Mouse (Mus musculus): ENCODE measurements around the gene Gm28230.

Gene Gm28230

DNA sequence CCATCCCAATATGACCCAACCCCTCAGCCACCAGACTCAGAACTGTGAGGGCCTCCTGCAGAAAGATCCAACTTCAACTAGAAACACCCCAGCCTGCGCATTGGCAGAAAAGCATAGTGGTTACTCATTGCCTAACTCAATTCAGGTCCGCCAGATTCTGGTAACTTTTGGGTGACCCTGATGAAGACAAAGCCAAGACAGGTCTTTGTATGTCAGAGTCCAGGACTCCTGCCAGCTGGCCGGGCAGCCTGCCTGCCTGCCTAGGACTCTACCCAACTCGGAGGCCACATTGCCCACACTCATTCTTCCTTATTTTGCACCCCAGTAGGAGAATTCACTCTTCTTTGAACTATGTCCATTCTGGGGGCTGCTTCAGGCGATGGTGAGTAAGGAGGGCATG, at the start of gene Gm28230:
Gene Gm28230, plus strand, starts transcription at position 178 of the 400 bp plus-strand sequence.
- peak; percentile 81 to 85 for DNase-seq

DNA sequence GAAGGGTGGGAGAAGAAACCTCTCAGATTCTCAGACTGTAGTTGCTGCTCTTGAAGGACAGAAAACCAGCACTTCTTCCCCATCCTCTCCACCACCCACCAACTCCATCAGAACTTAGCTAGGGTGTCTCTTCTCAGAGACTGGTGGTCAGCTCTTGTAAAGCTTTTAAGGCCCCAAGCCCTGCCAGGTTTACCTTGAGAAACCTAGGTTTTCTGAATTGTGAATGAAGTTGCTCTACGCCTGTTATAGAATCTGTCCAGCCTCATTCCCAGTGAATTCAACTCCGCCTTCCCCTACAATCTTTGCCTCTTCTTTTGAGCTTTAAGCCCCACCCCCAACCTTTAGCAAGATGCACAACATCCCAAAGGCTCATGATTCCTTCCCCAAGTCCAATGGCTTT, 49.4 kb upstream of the Gm28230 start:
- DNase-seq, result no peak

DNA sequence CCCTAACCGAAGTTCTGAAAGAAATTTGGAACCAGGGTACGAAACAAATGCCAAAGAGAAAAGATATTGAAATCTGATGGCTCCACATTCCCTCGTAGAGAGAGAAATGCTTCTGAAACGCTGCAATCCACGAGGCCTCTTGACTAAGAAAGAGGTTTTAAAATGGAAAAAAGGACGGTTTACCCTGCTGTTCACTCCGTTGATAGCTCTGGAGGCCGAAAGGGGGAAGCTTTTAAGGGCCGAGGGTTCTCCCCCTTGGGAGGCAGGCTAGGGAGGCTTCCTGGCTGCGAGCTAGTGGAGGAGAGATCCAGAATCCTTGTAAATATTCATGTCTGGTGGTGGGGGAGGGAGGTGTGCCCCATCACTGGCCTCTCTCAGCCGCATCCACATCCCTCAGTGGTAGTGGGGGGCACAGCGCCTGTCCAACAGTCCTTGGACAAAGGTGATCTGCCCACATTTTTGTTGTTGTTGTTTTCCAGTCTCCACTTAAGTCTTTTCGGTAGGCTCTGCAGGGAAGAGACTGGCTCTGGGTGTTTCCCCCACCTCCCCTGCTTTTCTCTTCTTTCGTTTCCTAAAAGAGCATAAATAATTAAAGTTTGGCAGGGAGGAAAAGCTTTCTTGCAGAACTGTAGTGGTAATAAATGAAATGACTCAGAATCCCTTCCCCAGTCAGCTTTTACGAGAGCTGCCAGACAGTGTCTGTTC, 47.5 kb upstream of the Gm28230 start, which contains the start of gene Hoxd11:
Gene Hoxd11, plus strand, starts transcription at position 667 of the 705 bp plus-strand sequence.
- no peak for DNase-seq

- DNase-seq, result no peak
Observed at GRCm38 (mm10) chr2:74679596-74679971, 46.9 kb upstream of the Gm28230 start.

DNA sequence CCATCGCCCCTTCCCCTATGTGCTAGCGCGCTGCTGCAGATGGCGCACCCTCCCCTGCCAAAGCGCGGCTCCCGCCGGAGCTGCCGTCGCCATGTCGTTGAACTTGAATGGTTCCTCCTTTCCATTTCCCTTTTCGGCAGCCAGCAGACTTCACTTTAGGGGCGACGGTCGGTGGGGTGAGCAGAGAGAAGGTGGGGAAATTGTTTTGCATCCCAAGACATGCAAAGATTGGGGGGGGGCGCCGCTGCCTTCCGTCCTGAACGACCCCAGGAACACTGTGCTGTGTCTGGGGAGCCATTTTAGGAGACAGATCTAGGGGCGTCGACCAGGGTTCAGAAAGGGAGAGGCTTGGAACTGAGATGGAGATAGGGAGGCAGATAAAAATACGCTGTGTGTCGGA, 46.5 kb upstream of the Gm28230 start:
- DNase-seq, result no peak

DNA sequence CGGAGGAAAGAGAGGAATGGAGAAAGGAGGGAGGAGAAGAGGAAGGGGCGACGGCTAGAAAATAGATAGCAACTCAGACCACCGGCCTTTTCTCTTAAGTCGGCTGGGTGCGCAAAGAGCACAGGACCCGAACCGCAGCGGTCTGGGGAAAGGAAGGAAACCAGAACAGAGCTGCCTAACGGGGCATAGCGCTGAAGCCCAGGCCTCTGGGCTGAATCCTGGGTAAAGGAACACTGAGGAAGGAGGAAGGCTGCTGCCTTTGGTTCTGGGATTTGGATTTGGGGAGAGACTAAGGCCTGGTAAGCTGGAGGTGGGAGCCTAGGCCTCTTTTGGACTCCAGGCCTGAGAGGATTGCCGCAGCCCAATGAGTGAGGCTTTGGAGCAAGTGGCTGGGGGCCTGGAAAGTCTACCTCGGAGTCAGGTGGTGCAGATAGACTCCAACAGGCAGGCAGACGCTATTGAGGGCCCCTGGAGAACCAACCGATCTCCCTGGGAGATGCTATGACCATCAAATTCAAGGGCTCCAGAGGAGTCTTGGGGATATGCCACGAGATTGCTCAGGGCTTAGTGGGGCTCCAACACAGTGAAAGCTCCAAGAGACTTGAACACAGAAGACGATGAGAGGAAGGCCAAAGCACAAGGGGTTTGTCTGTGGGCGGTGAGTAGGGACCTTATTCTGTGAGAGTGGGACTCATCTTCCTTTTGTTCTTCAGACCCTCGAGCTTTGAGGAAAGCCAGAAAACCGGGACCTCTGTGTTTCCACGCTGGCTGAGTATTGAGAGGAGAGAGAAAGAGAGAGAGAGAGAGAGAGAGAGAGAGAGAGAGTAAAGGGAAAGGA, 45.7 kb upstream of the Gm28230 start:
- DNase-seq, result no peak

DNA sequence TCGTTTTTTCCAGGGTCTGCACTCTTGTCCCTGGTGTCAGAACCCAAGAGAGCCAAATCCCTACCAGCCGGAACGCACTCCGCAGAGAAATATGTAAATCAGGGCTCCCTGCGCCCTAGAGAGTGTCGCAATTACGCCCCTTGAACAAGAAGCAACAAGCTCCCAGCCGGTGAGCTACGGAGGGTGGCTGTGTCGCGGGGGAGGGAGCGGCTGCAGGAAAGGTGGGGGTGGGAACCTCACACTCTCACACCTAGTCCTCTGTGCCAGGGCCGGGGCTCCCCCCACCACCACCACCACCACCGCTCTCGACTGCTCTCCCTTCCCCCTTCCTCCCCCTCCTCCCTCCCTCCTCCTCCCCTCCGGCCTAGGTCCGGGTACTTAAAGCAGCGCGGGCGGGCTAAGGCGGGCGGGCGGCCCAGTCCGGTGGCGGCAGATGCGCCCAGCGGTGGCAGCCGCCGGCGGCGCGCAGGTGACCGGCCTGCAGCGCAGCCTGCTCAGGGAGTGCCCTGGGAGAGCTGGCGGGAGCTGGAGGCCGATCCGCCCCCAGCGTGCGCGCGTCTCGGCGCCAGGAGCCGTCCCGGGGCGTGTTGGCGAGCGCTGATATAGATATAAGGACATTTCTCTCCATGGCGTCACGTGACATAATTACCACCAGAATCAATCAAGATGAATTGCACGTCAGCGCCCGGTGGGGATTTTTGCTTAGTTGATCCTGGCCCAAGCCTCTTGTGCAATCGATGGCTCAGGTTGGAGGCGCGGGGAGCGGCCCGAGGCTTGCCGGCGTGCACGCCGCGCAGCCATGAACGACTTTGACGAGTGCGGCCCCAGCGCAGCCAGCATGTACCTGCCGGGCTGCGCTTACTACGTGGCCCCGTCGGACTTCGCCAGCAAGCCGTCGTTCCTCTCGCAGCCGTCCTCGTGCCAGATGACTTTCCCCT, 44.7 kb upstream of the Gm28230 start:
- no peak for DNase-seq

DNA sequence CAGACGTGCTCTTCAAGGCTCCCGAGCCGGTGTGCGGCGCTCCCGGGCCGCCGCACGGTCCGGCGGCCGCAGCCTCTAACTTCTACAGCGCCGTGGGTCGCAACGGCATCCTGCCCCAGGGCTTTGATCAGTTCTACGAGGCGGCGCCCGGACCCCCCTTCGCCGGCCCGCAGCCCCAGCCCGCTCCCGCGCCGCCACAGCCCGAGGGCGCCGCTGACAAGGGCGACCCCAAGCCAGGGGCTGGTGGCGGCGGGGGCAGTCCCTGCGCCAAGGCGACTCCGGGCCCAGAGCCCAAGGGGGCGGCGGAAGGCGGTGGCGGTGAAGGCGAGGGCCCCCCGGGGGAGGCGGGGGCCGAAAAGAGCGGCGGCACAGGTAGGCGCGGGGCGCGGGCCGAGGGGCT, 43.7 kb upstream of the Gm28230 start:
- no peak for DNase-seq

DNA sequence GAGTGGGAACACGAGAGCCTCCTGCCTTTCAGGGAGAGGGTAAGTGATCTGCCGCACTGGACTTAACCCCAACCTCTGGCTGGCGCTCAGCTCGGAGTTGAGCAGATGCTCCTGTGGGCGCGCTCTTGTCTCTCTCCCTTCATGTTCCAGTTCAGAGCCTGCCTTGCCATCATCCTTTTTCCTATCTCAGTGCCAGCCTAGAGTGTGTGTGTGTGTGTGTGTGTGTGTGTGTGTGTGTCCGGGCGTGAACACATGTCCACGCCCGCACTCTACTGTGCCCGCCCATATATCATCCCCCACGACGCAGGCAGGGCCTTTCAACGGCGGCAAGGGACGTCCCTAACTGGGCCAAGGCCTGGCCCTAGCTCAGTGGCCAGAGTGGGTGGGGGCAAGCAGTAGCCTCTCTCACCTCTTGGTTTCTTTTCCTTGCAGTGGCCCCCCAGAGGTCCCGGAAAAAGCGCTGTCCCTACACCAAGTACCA, 43.0 kb upstream of the Gm28230 start:
- DNase-seq, result no peak

DNA sequence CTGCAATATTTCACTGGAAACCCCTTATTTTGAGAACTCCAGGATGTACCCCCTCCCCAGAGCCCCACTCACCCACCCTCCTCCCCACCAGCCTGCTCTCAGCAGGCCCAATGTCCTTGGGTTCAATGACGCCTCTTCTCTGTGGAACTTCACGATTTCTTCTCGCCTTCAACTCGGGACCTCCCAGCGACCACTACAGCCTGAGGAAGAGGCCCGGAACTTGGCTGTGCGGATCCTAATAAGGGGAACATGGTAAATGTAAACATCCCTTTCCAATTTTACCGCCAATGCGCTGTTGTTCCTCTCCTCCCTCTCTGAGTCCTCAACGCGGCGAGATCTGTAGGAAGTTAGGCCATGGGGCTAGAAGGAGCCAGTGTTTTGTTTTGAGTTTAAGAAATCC, 42.4 kb upstream of the Gm28230 start:
- no peak for DNase-seq

GRCm38 (mm10) chr2:74685059-74685603, 41.4 kb upstream of the Gm28230 start:
- DNase-seq, result no peak

DNA sequence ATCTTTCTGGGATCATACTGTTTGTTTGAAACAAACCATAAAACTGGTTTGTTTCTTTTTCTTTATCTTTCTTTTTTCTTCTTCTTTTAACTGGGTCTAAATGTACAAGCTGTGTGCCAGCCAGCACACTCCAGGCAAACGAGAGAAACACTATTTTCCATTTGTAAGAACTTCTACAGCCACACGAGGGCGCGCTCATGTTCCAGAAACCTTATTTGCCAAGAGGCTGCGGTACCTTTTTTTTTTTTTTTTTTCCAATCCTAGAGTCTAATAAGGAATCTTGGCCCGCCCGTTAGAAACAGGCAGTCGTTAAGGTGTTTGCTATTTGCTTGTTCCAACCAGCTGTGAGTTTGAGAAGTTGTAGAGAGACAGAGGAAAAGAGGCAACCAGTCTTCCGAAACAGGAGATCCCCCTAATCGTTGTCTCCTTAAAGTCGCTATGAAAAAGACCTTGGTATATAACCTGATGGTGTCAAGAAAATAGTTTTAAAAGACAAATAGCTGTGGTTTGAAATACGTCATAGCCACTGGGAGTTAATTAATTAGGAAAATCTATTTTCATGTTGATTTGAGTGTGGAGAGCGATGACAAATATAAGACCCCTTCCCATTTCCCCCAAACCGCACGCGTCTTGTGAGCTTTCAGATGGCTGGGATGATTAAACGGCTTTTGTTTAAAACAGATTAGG, 40.1 kb upstream of the Gm28230 start:
- peak; percentile 80 to 87 for DNase-seq

GRCm38 (mm10) chr2:74686988-74687697, 39.4 kb upstream of the Gm28230 start:
- DNase-seq, result no peak

GRCm38 (mm10) chr2:74687698-74688555, 38.6 kb upstream of the Gm28230 start:
- no peak for DNase-seq

DNA sequence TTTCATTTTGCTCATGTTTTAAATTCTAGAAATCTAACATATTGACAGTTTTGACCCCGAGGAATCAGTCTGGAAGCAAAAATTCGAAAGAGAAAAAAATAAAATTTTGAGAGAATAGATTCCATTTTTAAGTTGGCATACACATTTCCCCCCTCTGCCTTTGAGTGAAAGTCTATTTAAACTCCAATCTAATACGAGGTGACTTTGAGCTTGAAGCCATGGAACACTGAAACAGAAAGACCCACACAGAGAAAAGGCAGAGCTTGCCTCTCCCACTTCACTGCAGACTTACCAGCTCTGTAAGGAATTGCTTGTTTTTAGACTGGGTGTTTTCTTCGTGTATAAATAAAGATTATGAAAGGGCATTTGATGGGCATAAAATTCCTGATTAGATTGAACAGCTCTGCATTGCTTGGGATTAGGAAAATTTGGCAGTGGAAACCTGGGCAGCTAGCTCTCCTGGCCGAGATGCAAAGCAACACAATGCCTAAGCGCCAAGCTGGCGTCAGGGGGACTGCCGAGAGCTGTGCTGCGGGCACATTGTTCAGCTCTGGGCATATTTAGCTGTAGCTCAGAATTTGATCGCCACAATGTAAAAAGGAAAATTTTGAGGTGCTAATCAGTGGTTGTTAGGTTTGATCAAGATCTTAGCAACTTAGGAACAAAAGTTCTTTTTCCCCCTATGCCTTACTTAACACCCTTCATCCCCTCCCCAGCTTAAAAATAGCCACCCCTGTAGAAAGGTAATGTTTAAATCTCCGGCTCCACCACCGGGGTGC, 37.5 kb upstream of the Gm28230 start:
- no peak for DNase-seq

- DNase-seq, result peak in 1 of 2 experiments; percentile 27
Observed at GRCm38 (mm10) chr2:74689574-74690337, 36.8 kb upstream of the Gm28230 start.

- DNase-seq, result no peak
Observed at GRCm38 (mm10) chr2:74690338-74690716, 36.2 kb upstream of the Gm28230 start.

Data from kidney, adult 8-10 months (tissue).